Mouse (Mus musculus): ENCODE measurements at regions not wholly inside any gene's neighbourhood (a gene's known extent, or its start where the extent isn't known, plus 50 kb on each side); places are given as distances from the start of the nearest gene placed in this dataset.

DNA sequence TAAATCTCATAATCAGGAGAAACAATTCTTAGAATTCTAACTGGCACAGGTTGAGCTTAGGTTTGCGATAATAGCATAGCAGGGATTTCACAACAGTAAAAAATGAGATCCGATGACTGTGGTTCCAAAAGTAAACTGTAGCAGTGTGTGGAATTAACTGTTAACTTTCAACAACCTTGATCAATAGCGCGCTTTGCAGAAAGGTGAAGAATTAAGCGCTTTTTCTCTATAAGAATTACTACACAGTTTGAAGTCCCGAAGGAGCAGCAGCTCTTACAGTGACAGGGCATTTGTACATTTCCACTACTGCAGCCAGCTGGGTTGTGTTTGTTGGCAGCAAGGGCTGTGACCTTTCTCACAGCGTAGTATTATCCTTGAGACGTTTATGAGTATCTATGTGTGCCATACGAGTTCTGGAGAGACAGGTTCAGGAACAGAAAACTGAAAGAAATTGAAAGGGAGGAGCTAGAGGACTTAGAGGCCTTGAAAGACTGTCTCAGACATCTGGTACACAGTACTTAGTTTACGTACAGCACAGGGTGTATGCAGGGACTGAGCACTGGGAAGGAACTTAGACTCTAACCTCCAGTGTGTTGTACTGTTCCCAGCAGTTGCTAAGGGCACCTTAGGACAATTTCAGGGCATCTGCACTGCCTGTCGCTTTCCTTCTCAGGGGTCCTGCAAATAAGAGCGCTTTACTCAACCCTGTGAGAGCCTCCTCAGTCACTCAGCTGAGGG lies 114.6 kb upstream of the Xpo1 start:
- 0 out of 2 replicates have a peak overlapping the region, but pooled peaks have one; percentile 18 for H3K9ac ChIP-seq
- H3K4me3 ChIP-seq (ENCODE audit: low read depth, low read length): no peak overlapping the region
- no peak for TF ChIP-seq CTCF (IDR thresholded peaks at IDR 0.05; ENCODE audit: low read depth)
- H3K27me3 ChIP-seq (ENCODE audit: insufficient read depth, low read length): no peaks in the 10 kb centered on the region
- H3K9me3 ChIP-seq (ENCODE audit: low read length): no peaks in the 10 kb centered on the region
- 25% methylated on average over 12 of the region's 12 CpGs for WGBS
- H3K4me2 ChIP-seq (ENCODE audit: low read depth): no peak overlapping the region
- H3K36me3 ChIP-seq (ENCODE audit: insufficient read depth): no peaks in the 10 kb centered on the region
- H3K27ac ChIP-seq (ENCODE audit: low read depth, low read length): 0 out of 2 replicates have a peak overlapping the region, but pooled peaks have one; percentile 50
- peak; percentile 57 for ATAC-seq
- peak; percentile 14 for DNase-seq
- peaks cover 11% of the 10 kb centered on the region; the same call in 1 of the 2 replicates for H3K4me1 ChIP-seq (ENCODE audit: insufficient read depth)

DNA sequence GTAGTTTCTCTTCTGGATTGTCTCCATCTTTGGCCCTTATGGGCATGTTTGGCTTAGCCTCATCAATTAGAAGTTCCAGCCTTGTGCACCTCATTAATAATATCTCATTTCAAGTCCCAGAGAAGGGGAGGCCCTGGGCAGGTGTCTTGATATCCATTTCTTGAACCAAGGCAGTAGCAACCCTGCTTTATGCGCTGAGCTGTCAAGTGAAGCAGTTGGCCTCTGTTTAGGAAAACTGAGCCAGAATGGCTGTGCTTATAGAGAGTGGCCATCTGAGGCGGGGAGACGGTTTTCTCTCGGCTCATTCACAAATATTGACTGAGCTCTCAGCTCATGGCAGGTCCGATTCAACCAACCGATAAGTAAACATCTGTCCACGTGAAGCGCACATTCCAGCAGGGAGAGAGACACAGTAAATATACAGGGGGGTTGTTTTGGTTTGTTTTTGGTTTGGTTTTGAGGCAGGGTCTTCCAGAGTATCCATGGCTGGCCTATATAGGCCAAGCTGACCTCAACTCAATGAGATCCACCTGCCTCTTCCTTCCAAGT lies 107.7 kb upstream of the Xpo1 start:
- no peaks in the 10 kb centered on the region for H3K36me3 ChIP-seq (ENCODE audit: insufficient read depth)
- H3K4me1 ChIP-seq (ENCODE audit: insufficient read depth): no peaks in the 10 kb centered on the region
- no peak overlapping the region for H3K4me3 ChIP-seq (ENCODE audit: low read depth, low read length)
- H3K4me2 ChIP-seq (ENCODE audit: low read depth): no peak overlapping the region
- ATAC-seq: no peak
- H3K27ac ChIP-seq (ENCODE audit: low read depth, low read length): no peak overlapping the region
- DNase-seq: no peak
- no peak for TF ChIP-seq CTCF (IDR thresholded peaks at IDR 0.05; ENCODE audit: low read depth)
- WGBS: 83% methylated on average over 8 of the region's 8 CpGs
- H3K9me3 ChIP-seq (ENCODE audit: low read length): no peaks in the 10 kb centered on the region
- no peak overlapping the region for H3K9ac ChIP-seq
- H3K27me3 ChIP-seq (ENCODE audit: insufficient read depth, low read length): no peaks in the 10 kb centered on the region

DNA sequence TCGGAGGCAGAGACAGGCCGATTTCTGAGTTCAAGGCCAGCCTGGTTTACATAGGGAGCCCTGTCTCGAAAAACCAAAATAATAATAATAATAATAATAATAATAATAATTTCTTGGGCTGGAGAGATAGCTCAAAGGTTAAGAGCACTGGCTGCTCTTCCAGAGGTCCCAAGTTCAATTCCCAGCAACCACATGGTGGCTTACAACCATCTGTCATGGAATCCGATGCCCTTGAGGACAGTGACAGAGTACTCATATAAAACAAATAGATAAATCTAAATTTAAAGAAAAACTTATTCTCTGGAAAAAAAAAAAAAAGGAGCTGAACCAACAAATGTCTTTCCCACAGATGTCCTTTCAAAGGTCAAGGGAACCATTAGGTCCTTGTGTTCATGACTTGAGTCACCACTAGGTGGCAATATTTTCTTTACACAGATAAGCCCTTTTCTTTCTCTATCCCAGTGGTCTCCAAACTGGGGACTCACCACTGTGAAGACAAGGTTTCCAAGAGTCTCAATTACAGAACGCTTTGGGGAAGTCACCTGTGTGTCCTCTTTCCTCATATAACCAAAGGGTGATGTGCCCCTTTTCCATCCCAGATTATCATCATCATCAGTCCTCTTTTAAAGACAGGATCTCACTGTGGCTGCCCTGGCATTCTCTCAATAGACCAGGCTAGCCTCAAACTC lies 106.1 kb upstream of the Xpo1 start:
- no peak overlapping the region for H3K27ac ChIP-seq (ENCODE audit: low read depth, low read length)
- no peak overlapping the region for H3K9ac ChIP-seq
- 66% methylated on average over 5 of the region's 5 CpGs for WGBS
- H3K4me2 ChIP-seq (ENCODE audit: low read depth): no peak overlapping the region
- DNase-seq: peak; percentile 56
- H3K27me3 ChIP-seq (ENCODE audit: insufficient read depth, low read length): no peaks in the 10 kb centered on the region
- no peak overlapping the region for H3K4me3 ChIP-seq (ENCODE audit: low read depth, low read length)
- H3K4me1 ChIP-seq (ENCODE audit: insufficient read depth): no peaks in the 10 kb centered on the region
- peak; percentile 65 for ATAC-seq
- no peaks in the 10 kb centered on the region for H3K36me3 ChIP-seq (ENCODE audit: insufficient read depth)
- peak; percentile 70 for TF ChIP-seq CTCF (IDR thresholded peaks at IDR 0.05; ENCODE audit: low read depth)
- no peaks in the 10 kb centered on the region for H3K9me3 ChIP-seq (ENCODE audit: low read length)

DNA sequence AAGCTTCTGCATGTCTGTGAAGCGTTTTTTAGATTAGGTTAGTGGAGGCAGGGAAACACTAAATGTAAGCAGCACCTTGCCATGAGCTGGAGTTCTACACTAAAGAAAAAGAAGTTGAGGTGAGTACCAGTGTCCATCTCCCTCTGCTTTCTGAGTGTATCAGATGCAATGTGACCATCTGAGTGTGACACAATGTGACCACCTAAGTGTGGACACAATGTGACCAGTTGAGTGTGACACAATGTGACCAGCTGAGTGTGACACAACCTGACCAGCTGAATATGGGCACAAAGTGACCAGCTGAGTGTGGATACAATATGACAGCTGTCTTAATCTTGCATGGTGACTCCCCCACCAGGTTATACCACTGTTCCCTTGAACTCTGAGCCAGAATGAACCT lies 101.0 kb upstream of the Xpo1 start:
- WGBS: 38% methylated on average over 1 of the region's 1 CpGs
- Histone ChIP-seq H3K4me1 (ENCODE audit: insufficient read depth) (no peaks in the 10 kb centered on the region), H3K27me3 (ENCODE audit: insufficient read depth, low read length) (no peaks in the 10 kb centered on the region), H3K4me2 (ENCODE audit: low read depth) (no peak overlapping the region), H3K36me3 (ENCODE audit: insufficient read depth) (no peaks in the 10 kb centered on the region), H3K9ac (no peak overlapping the region), H3K9me3 (ENCODE audit: low read length) (no peaks in the 10 kb centered on the region), H3K27ac (ENCODE audit: low read depth, low read length) (no peak overlapping the region), H3K4me3 (ENCODE audit: low read depth, low read length) (no peak overlapping the region)
- DNase-seq (no peak), ATAC-seq (no peak)
- no peak for TF ChIP-seq CTCF (IDR thresholded peaks at IDR 0.05; ENCODE audit: low read depth)

DNA sequence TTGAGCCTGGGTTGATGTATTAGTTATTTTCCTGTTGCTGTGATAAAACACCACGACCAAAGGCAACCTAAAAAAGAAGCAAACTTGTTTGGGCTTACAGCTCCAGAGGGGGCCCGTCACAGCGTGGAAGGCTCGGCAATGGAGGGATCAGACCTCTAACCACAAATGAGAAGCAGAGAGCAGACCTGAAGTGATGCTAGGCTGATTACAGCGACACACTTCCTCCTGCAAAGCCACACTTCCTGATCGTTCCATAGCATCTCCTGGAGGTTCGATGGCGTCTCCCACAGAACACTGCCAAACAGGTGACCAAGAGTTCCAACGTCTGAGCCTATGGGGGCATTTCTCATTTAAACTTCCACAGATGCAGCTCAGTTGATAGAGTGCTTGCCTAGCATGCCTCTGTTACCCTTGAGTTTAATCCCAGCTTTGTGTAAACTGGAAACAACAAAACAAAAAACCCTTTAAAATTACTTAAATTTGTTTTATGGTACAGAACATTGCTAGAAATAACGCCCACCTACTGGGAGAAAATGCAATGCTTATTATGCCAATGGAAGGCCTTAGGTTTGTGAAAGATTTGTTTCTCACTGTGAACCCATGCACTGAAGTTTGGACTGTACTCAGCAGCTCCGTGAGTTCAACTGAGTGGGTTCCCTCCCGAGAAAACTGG lies 87.2 kb upstream of the Xpo1 start:
- Histone ChIP-seq H3K9me3 (ENCODE audit: low read length) (no peaks in the 10 kb centered on the region), H3K4me1 (ENCODE audit: insufficient read depth) (no peaks in the 10 kb centered on the region), H3K27ac (ENCODE audit: low read depth, low read length) (no peak overlapping the region), H3K27me3 (ENCODE audit: insufficient read depth, low read length) (no peaks in the 10 kb centered on the region), H3K4me2 (ENCODE audit: low read depth) (no peak overlapping the region), H3K9ac (no peak overlapping the region), H3K36me3 (ENCODE audit: insufficient read depth) (no peaks in the 10 kb centered on the region), H3K4me3 (ENCODE audit: low read depth, low read length) (no peak overlapping the region)
- DNase-seq (no peak), ATAC-seq (no peak)
- 80% methylated on average over 12 of the region's 12 CpGs for WGBS
- no peak for TF ChIP-seq CTCF (IDR thresholded peaks at IDR 0.05; ENCODE audit: low read depth)

DNA sequence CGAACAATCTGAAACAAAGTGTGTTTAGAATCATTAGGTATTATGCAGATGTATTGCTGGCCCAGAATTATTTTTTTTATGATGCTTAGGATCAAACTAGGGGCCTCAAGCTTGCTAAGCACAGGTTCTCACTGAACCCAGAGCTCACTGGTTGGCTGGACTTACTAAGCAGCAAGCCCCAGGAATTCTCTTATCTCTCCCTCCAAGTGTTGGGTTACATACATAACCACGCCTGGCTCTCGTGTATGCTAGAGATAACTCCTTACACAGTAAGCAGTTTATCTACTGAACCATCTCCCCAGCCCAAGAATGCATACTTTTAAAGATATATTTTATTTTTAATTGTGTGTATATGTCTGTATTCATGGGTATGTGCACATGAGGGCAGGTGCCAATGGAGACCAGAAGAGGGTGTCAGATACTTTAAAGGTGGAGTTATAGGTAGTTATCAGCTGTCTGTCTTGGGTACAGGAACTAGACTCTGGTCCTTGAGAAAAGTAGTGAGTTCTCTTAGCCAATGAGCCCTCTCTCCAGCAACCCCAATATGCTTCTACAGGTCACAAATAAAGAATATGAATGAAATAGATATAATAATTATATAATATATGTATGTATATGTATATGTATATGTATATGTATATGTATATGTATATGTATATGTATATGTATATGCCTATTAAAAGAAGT lies 86.0 kb upstream of the Xpo1 start:
- 77% methylated on average over 3 of the region's 3 CpGs for WGBS
- H3K27me3 ChIP-seq (ENCODE audit: insufficient read depth, low read length): no peaks in the 10 kb centered on the region

More for the DNA sequence above, 86.0 kb upstream of the Xpo1 start:
- no peak overlapping the region for H3K4me3 ChIP-seq (ENCODE audit: low read depth, low read length)
- ATAC-seq (no peak), DNase-seq (no peak)
- no peak overlapping the region for H3K9ac ChIP-seq
- TF ChIP-seq CTCF (IDR thresholded peaks at IDR 0.05; ENCODE audit: low read depth): no peak
- H3K4me1 ChIP-seq (ENCODE audit: insufficient read depth): no peaks in the 10 kb centered on the region
- H3K36me3 ChIP-seq (ENCODE audit: insufficient read depth): no peaks in the 10 kb centered on the region
- no peaks in the 10 kb centered on the region for H3K9me3 ChIP-seq (ENCODE audit: low read length)
- H3K4me2 ChIP-seq (ENCODE audit: low read depth): no peak overlapping the region
- H3K27ac ChIP-seq (ENCODE audit: low read depth, low read length): no peak overlapping the region
